Mouse (Mus musculus): ENCODE data around the gene Pced1b.
"Not testable (repeated sequence)": the region's sequence is repeated elsewhere in the genome, so short reads cannot be mapped to it uniquely, and the experiment has no call there.

Pced1b gene

DNA sequence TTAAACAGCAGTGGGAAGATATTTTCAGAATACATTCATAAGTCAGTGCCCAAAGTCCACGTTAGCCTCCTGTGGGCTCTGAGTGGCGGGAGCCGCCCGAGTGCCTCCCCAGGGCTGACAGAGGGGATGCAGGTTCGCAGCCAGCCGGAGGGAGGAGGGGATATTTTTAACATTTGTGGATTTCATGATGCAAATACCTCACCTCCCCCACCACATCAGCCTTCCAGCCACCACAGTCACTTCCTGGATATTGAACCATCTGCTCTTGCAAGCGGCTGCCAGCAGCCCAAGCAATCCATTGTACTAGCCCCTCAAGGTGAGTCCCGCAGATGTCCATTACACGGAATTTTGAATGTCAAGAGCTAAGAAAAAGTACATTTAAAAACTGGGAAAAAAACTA, 95.4 kb downstream of the Pced1b start:
- DNase-seq (ENCODE audit: low spot score), result no peak

DNA sequence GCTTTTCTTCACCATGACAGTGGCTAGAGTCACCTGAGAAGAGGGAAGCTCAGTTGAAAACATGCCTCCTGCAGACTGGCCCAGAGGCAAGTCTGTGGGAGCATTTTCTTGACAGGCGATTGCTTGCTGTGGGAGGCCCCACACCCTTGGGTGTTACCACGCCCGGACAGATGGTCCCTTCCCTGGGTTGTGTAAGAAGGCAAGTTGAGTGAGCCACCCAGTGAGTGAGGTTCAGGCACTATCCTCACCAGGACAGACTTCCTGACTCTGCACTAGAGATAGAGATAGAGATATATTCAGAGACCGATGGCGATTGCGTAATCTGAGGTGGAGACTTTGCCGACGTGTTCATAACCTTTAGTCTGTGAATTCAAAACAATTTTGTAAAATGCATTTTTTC, 96.0 kb downstream of the Pced1b start:
- no peak for DNase-seq (ENCODE audit: low spot score)

DNA sequence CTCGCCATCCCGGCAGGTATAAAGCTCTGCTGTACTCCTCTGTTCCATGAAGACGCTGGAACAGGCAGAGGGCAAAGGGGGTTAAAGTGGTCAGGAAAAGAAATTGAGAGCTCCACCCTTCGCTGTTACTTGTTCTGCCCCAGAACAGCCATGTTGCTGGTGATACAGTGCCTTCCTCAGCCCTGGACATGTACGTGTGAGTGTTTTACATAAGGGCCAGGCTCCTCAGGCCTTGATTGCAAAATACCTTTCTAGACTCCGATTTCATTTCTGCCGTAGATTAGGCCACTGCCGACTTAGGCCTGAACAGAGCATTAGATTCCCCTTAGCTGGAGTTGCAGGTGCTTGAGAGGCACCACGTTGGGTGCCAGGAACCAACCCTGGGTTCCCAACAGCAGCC, 97.0 kb downstream of the Pced1b start:
- no peak for DNase-seq (ENCODE audit: low spot score)

DNA sequence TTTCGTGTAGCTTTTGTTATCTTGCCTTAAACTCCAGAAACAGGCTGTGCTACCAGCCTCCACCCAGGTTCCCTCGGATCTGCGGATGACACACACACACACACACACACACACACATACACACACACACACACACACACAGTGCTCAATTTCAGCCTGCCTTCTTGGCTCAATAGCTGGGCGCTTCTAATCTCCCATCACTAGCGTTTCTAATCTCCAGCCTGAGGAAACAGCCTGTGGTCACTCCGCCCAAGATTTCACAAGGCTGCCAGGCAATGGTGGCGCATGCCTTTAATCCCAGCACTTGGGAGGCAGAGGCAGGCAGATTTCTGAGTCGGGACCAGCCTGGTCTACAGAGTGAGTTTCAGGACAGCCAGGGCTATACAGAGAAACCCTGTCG, 98.2 kb downstream of the Pced1b start:
- DNase-seq (ENCODE audit: low spot score), result no peak

DNA sequence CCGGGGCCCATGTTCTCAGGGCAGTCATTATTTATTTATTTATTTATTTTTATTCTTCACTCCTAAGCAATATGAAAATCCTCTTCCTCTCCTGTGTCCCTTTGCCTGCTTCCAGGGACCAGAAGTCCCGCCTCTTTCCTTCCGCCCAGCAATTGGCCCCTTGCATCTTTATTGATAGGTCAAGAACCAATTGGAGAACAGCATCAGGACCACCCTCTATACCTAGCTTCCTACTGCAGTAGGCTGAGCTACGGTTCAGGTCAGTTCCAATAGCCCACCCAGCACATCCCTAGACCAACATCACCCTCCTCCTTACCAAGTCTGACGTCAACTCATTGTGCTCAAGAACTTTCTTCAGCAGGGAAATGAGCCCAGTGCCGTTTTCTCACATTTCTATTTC, 99.0 kb downstream of the Pced1b start:
- peak; percentile 16 for DNase-seq (ENCODE audit: low spot score)

DNA sequence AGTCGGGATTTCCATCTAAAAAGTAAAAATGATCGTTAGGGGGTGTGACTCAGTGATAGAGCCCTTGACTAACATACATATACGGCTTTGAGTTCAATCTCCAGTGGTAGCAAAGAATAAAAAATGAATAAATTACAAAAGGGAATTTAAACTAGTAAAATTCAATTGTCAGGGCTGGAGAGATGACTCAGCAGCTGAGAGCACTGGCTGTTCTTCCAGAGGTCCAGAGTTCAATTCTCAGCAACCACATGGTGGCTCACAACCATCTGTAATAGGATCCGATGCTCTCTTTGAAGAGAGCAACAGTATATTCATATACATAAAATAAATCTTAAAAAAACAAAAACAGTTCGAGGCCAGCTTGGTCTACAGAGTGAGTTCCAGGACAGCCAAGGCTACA, 99.5 kb downstream of the Pced1b start:
- DNase-seq (ENCODE audit: low spot score), result no peak

DNA sequence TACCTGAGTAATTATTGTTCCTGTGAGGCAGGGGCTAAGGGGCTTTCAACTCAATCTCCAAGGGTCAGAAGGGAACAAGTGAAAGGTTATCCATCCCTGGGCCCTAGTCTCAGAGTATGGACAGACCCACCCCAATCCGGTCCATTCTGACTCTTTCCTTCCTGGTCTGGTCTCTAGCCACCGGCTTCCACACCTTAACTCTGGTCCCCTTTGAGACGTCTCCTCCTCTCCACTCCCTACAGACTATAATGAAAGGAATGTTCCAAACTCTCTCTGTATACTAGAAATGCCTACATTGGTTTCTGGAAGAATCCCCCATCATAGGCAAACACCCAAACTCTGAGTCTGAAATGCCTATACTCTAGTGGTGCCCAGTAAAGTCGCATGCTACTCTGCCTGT, 100.0 kb downstream of the Pced1b start:
- DNase-seq (ENCODE audit: low spot score), result no peak

DNA sequence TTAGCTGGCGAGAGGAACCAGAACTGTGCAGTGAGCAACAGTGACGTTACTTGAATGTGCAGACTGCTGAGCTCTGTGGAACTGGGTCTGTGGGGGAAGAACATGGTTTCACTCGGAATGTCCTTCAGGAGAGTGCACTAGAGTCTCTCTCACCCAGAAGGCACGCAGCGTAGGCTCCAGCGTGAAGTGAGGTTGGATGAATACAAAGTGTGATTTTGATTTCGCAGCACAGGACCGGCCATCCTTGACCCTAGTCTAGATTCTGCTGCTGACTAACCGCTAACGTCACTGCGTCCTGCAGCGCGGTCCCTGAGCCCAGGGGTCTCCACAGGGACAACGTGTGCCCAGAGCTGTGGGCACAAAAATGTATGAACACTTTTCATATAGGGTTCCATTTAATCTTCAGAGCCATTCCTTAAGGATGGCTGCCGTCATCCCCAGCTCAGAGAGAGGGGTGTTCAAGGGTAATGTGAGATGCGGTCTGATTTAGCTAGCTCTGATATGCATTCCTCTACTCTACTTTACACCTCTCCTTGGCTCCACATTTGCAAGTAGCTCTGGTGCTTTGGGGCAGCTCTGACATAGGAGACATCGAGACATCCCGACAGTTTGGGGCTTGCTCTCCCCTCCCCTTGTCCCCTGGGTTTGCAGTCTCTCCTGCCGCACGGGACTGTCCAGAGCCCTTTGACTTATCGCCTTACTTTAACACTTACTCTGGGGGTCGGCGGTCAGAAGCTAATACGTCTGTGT, 101.8 kb downstream of the Pced1b start:
- no peak for DNase-seq (ENCODE audit: low spot score)

DNA sequence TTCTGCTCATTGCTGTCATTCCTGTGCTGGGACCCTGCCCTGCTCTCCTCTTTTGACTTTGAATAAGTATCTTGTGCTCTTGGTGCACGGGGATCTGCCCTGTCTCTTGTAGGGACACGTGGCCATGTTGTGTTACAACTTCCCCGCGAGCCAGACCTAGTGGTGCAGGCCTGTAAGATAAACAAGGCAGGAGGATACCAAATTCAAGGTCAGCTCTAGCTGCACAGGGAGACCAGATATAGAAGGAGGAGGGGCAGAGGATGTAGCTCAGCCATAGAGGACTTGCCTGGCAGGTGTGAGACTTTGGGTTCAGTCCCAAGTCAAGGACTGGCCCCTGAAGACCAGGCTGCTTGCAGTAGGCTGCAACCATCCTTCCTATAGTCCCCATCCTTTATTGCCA, 103.6 kb downstream of the Pced1b start:
- no peak for DNase-seq (ENCODE audit: low spot score)

DNA sequence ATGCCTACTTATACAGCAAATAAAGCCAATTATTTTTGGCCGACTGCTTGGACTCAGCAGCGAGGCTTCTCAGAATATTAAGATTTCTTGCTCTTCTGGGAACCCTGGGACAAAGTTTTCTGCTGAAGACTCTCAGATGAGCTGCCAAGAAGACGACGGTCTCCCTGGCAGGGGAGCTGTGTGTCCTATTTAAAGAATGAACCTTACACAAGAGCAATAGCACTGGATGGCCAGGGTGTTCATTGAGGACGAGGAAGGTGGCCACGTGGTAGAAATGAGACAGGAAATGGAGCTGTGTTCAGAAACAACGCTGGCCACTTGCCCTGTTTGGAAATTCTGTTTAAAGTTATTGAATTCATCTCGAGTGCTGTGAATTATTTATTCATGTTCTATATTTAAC, 104.1 kb downstream of the Pced1b start:
- no peak for DNase-seq (ENCODE audit: low spot score)

DNA sequence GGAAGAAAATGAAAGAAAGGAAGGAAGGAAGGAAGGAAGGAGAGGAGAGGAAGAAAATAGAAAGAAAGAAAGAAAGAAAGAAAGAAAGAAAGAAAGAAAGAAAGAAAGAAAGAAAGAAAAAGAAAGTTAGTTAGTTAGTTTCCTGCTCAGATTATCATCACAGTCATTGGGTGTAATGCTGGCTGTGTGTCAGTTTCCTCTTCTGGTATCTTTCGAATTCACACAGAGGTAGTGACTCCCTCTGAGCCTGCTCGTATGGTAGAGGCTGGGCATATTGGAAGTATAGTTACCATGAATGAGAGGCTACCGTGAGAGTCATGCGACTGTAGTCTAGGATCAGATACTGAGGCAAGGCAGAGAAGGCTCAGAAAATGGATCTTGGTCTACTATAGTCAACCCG, 104.8 kb downstream of the Pced1b start:
- no peak for DNase-seq (ENCODE audit: low spot score)

DNA sequence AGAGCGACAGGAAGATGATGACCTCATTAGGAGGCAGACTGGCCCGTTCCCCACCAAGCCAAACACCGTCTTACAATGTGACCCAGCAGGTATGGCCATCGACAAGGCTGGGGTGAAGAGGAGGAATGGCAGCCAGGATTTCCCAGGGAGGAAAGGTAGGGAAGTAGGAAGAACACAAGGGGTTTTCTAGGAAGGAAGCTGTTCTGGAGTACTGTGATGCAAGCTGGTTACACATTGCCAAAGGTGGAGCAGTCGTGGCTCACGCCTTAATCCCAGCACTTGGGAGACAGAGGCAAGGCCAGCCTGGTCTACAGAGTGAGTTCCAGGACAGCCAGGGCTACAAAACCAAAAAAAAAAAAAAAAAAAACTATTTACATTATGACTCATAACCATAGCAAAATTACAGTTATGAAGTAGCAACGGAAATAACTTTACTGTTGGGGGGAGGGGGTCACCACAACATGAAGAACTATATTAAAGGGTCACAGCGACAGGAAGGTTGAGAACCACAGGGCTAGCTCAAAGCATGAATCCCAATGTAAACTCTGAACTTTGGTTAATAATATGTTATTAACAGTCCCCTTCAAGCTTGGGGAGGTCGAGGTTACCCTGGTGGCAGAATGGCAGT, 108.9 kb downstream of the Pced1b start:
- DNase-seq (ENCODE audit: low spot score), result no peak

DNA sequence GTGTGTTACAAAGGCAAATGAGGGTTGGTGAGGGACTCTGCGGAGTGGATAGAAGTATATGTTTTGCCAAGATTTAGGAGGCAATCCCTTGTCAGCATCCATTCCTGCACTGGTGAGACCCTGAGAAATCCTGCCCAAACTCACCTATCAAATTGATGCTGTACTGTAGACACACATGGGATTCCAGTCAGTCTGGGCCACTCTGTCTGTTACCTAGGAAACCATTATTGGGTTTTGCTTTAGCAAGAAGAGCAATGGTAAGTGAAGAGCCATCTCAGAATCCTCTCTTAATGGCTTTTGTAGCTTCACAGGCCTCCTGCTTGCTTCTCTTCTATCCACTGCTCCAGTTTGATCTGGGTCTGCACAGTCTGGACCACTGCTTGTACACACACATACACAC, 110.1 kb downstream of the Pced1b start:
- DNase-seq (ENCODE audit: low spot score), result no peak

DNA sequence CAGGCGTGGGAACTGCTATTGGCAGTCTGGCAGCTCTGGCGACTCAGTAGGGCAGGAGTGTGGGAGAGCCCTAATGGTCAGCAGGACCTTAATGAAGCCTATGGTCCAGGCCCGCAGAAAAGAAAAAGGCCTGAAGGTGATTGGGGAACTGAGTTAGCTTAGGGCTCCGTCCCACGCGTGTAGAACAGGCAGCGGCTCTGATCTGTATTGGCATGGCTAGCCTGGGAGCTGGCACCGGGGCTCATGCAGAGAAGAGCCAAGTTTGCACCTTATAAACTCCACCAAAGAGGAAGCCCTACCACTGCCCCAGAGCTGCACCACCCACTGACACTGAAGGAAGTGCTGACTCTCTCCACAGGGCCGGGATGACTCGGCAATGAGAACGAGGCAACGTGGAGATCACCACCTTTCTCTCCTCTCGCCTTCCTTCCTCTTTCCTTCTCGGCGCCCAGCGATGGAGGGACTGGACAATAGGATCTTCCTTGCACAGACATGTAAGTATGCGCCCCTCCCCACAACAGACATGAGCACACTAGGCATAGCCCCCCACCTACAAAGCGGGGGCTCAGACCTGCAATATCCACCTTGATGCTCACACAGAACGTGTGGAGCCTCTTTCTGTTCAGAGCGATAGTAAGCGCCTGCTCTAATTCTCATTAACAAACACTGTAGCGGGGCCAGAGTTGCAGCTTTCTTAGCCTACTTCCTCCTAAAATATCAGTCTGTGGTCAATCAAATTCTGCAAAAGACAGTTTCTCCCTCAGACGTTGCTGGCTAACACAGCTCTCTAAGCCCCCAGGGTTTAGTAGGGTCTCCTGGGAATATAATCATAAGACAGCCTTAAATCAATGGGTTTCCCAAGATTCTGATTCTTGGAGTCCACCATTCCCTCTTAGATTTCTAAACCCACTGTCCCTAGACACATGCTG, 114.2 kb downstream of the Pced1b start:
- DNase-seq (ENCODE audit: low spot score), result no peak

DNA sequence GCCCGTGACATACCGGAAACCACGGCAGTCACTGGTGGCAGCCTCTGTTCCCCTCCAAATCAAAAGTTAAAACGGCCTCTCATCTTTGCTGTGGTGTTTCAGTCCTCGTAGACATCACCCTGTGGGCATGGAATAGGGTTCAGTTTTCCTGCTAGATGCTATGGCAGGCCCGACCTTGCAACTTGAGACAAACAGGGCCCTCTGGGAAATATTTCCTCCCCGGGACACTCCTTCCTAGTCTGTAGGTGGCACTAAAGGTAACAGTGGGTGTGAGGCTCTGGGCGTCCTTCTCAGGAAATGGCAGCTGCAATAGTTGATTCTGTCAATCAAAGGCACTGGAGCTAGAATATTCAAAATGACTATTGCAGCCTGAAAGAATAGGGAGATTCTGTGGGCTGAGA, 114.9 kb downstream of the Pced1b start:
- no peak for DNase-seq (ENCODE audit: low spot score)

DNA sequence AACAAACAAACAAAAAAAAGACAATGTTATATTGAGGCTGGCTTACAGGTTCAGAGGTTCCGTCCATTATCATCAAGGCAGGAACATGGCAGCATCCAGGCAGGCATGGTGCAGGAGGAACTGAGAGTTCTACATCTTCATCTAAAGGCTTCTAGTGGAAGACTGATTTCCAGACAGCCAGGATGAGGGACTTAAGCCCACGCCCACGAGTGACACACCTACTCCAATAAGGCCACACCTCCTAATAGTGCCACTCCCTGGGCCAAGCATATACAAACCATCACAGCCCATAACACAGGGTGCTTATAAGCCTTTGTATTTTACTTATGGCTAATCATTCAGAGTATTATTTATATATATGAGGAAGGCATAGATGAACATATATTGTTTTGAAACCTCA, 117.4 kb downstream of the Pced1b start:
- DNase-seq (ENCODE audit: low spot score), result not testable (repeated sequence)

DNA sequence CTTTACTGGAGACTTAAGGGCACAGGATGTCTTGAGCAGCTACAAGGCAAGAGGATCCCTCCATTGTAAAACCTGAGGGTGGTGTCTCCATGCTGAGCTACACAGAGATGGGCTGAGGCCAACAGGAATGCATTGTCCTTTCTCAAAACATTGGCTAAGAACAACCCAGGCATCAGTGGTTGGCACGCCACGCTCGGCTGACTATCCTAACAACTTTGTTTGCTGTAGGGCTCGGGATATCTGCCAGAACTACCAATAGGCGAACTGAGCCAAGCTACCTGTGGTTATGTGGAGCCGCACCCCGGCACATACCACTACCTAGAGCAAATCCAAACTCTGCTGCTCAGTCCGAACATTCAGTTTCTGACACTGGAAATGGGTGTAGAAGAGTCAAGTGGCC, 118.1 kb downstream of the Pced1b start:
- DNase-seq (ENCODE audit: low spot score), result no peak

DNA sequence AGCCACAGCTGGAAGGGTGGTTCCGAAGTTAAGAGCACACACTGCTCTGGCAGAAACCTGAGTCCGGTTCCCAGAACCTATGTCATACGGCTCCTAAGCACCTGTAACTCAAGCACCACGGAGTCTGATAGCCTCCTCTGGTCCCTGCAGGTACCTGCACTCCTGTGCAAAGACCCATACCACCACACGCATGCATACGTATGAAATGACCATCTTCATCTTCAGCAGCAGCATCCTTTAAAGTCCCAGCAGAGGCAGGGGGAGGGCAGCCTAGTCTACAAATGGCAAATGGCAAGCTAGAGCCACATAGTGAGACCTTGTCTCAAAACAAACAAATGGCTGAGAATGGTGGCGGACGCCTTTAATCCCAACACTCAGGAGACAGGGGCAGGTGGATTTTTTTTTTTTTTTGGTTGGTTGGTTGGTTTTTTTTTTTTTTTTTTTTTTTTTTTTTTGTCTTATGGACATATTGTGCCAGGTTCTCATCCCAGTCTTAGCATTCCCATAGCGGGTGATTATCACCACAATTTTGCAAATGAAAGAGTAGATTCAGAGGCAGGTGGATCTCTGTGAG, 121.2 kb downstream of the Pced1b start:
- DNase-seq (ENCODE audit: low spot score), result no peak

DNA sequence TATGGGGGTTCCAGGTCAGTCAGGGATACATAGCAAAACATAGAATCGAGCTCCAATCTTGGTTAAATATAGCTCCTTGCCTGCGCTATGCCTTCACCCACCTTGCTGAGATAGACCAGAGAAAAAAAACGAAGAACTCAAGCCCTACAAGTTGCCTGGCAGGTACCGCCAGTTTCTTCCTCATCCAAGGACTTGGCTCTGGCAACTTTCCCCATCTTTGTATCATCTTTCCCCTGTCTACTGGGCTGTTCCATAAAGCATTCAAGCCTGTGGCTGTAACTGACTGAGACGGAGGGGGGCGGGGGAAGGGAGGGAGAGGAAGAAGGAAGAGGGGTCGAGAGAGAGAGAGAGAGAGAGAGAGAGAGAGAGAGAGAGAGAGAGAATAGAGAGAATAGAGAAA, 121.7 kb downstream of the Pced1b start:
- no peak for DNase-seq (ENCODE audit: low spot score)

DNA sequence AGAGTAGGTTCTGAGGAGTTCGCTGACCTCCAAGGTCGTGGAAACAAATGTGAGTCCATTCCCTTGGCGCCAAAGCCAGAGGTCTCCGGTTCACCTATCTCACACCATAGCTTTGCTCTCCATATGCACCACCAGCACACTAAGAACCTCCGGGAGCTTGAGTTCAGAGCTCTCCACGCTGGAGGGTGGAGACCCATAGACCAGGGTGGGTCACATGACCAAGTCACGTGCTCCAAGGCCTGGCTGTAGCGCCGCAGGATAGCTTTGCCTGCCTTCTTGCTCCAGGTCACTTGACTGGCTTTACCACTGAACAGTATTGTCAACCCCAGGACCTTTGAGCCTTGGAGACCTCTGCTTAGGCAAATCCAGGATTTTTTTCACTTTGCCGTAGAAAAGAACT, 122.2 kb downstream of the Pced1b start:
- no peak for DNase-seq (ENCODE audit: low spot score)

DNA sequence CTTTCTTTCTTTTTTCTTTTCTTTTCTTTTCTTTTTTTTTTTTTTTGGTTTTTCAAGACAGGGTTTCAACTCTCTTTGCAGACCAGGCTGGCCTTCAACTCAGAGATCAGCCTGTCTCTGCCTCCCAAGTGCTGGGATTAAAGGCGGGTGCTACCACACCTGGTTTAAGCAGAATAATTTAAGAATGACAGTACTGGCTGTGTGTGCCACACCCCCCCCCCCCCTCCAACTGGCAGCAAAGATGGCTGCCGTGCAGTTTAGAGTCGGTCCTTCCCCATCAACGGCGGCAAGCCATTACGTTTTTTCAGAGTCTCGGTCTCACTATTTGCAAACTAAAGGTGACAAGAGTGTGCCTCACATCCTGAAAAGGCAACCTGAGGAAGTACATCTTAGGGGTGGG, 124.0 kb downstream of the Pced1b start:
- no peak for DNase-seq (ENCODE audit: low spot score)

DNA sequence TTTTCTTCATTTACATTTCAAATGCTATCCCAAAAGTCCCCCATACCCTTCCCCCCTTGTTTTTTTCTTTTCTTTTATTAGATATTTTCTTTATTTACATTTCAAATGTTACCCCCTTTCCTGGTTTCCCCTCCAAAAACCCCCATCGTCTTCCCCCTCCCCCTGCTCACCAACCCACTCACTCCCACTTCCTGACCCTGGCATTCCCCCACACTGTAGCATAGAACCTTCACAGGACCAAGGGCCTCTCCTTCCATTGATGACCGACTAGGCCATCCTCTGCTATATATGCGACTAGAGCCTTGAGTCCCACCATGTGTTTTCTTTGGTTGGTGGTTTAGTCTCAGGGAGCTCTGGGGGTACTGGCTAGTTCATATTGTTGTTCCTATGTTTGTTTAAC, 125.1 kb downstream of the Pced1b start:
- DNase-seq (ENCODE audit: low spot score), result not testable (repeated sequence)

All from embryo, embryonic 10.5 days (tissue).